Mouse (Mus musculus): Measurements from ENCODE around the gene Tmem33. TPM values are rescaled to one million over a fixed set of nuclear protein-coding genes. Genes with fewer than 3 reads are reported as not detected.

Tmem33 gene
- polyA plus RNA-seq, 1 experiment from 2014 or later, result 83.2 TPM

DNA sequence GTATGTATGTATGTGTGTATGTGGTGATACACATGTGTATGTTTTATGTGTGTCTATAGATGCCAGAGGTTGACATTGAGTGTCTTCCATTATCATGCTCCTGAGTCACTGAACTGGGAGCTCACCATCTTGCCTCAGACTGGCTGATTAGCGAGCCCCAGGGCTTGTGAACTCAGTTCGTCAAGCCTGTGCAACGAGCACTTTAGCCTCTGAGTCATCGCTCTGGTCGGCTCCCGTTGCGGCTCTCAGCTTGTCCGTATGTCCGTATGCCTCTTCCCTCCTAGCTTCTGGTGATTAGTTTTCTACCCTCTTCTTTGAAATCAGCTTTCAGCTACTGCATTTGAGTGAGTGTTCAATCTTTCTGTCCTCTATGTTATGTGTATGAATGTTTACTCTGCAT, 19.0 kb downstream of the Tmem33 start:
- H3K4me1 ChIP-seq (ENCODE audit: control insufficient read depth, insufficient read depth, low read length), result no peaks in the 10 kb centered on the region
- H3K4me2 ChIP-seq (ENCODE audit: low read length), result no peak overlapping the region
- H3K4me3 ChIP-seq (ENCODE audit: low read depth, low read length), result no peak overlapping the region
- H3K36me3 ChIP-seq (ENCODE audit: control insufficient read depth, insufficient read depth, low read length), result peaks cover 20% of the 10 kb centered on the region
- no peak overlapping the region for H3K27ac ChIP-seq (ENCODE audit: low read depth, low read length)
- no peaks in the 10 kb centered on the region for H3K9me3 ChIP-seq (replicated peaks; ENCODE audit: control insufficient read depth, low read length)
- H3K27me3 ChIP-seq (replicated peaks; ENCODE audit: control insufficient read depth, insufficient read depth, low read length), result no peaks in the 10 kb centered on the region
- 97% methylated on average over 9 of the region's 9 CpGs for WGBS
- no peak overlapping the region for H3K9ac ChIP-seq (ENCODE audit: low read length)
- ATAC-seq (no peak), DNase-seq (ENCODE audit: low spot score) (no peak)

DNA sequence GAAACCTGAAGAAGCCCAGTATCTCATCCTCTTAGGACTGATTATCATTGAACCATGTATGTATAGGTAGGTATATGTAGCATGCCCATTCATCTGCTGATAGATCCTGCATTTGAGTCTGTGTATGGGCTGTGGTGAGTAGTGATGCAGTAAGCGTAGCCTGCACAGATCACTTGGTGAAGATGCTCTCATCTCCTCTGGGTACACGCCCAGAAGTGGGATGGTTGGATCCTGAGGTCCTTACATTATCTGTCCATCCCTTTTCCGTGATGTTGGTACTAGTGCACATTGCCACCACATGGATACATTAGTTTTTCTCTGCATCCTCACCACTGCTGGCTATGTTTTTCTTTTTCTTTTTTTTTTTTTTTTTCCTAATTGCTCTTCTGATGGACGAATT, 19.5 kb downstream of the Tmem33 start:
- ATAC-seq (no peak), DNase-seq (ENCODE audit: low spot score) (no peak)
- no peak overlapping the region for H3K4me2 ChIP-seq (ENCODE audit: low read length)
- no peaks in the 10 kb centered on the region for H3K9me3 ChIP-seq (replicated peaks; ENCODE audit: control insufficient read depth, low read length)
- 94% methylated on average over 4 of the region's 4 CpGs for WGBS
- H3K27me3 ChIP-seq (replicated peaks; ENCODE audit: control insufficient read depth, insufficient read depth, low read length), result no peaks in the 10 kb centered on the region
- H3K27ac ChIP-seq (ENCODE audit: low read depth, low read length), result no peak overlapping the region
- H3K4me3 ChIP-seq (ENCODE audit: low read depth, low read length), result no peak overlapping the region
- no peak overlapping the region for H3K9ac ChIP-seq (ENCODE audit: low read length)
- H3K4me1 ChIP-seq (ENCODE audit: control insufficient read depth, insufficient read depth, low read length), result no peaks in the 10 kb centered on the region
- H3K36me3 ChIP-seq (ENCODE audit: control insufficient read depth, insufficient read depth, low read length), result peaks cover 25% of the 10 kb centered on the region

DNA sequence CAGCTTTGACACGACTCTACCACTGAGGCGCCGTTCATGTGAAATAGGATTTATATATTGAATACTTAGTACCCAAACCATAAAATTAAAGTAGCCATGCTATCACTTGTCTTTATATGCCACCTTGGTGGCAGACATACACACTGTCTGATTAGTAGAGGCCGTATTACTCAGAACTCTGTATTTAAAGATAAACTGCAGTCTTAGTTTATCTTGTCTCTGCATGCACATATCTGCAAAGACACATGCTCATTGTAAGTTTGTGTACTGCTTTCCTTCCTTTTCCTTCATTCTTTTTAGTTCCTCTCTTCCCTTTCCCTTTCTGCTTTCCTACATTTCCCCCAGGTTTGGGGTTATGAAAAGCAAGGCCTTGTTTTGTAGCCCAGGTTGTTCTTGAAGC, 20.0 kb downstream of the Tmem33 start:
- H3K27me3 ChIP-seq (replicated peaks; ENCODE audit: control insufficient read depth, insufficient read depth, low read length), result no peaks in the 10 kb centered on the region
- ATAC-seq (no peak), DNase-seq (ENCODE audit: low spot score) (no peak)
- H3K36me3 ChIP-seq (ENCODE audit: control insufficient read depth, insufficient read depth, low read length), result peaks cover 30% of the 10 kb centered on the region
- WGBS, result 96% methylated on average over 4 of the region's 4 CpGs
- H3K9ac ChIP-seq (ENCODE audit: low read length), result no peak overlapping the region
- H3K4me2 ChIP-seq (ENCODE audit: low read length), result no peak overlapping the region
- no peak overlapping the region for H3K27ac ChIP-seq (ENCODE audit: low read depth, low read length)
- H3K4me3 ChIP-seq (ENCODE audit: low read depth, low read length), result no peak overlapping the region
- no peaks in the 10 kb centered on the region for H3K4me1 ChIP-seq (ENCODE audit: control insufficient read depth, insufficient read depth, low read length)
- no peaks in the 10 kb centered on the region for H3K9me3 ChIP-seq (replicated peaks; ENCODE audit: control insufficient read depth, low read length)

DNA sequence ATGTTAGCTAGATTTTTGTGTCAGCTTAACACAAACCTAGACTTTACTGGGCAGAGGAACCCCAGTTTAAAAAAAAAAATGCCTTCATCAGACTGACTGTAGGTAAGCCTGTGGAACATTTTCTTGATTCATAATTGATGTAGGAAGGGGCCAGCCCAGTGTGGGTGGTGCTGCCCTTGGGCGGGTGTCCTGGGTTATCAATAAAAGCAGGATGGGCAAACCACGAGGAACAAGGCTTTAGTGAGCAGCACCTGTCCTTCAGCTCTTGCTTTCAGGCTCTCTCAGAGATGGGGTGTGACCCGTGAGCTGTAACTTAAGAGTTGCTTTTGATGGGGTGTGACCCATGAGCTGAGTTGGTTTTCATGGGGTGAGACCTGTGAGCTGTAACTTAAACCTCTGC, 34.7 kb downstream of the Tmem33 start:
- H3K4me3 ChIP-seq (ENCODE audit: low read depth, low read length), result no peak overlapping the region
- ATAC-seq, result no peak
- H3K9me3 ChIP-seq (replicated peaks; ENCODE audit: control insufficient read depth, low read length), result no peaks in the 10 kb centered on the region
- H3K27me3 ChIP-seq (replicated peaks; ENCODE audit: control insufficient read depth, insufficient read depth, low read length), result no peaks in the 10 kb centered on the region
- 78% methylated on average over 3 of the region's 3 CpGs for WGBS
- H3K4me1 ChIP-seq (ENCODE audit: control insufficient read depth, insufficient read depth, low read length), result no peaks in the 10 kb centered on the region
- H3K9ac ChIP-seq (ENCODE audit: low read length), result no peak overlapping the region
- DNase-seq (ENCODE audit: low spot score), result no peak
- no peak overlapping the region for H3K27ac ChIP-seq (ENCODE audit: low read depth, low read length)
- peaks cover 13% of the 10 kb centered on the region for H3K36me3 ChIP-seq (ENCODE audit: control insufficient read depth, insufficient read depth, low read length)
- H3K4me2 ChIP-seq (ENCODE audit: low read length), result no peak overlapping the region

DNA sequence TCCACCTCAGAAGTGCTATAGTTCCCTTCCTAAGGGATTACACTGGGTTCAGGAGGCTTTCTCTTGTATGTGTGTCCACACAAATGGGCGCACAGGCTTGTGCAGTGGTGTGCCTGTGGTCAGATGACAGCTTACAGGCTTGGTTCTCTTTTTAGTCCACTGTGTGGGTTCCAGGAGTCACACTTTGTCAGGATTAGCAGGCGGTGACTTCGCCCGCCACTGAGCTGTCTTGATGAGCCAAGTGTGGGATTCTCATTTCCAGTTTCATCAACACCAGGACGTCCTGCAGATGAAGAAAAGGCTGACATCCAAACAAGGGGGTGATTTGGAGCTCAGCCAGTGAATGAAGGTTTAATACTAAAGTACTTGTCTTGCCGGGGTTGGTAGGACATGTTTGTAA, 35.3 kb downstream of the Tmem33 start:
- no peak overlapping the region for H3K4me2 ChIP-seq (ENCODE audit: low read length)
- 80% methylated on average over 6 of the region's 6 CpGs for WGBS
- ATAC-seq, result no peak
- H3K9me3 ChIP-seq (replicated peaks; ENCODE audit: control insufficient read depth, low read length), result no peaks in the 10 kb centered on the region
- no peak overlapping the region for H3K4me3 ChIP-seq (ENCODE audit: low read depth, low read length)
- no peak for DNase-seq (ENCODE audit: low spot score)
- no peak overlapping the region for H3K9ac ChIP-seq (ENCODE audit: low read length)
- H3K27ac ChIP-seq (ENCODE audit: low read depth, low read length), result no peak overlapping the region
- no peaks in the 10 kb centered on the region for H3K27me3 ChIP-seq (replicated peaks; ENCODE audit: control insufficient read depth, insufficient read depth, low read length)
- no peaks in the 10 kb centered on the region for H3K4me1 ChIP-seq (ENCODE audit: control insufficient read depth, insufficient read depth, low read length)
- peaks cover 11% of the 10 kb centered on the region for H3K36me3 ChIP-seq (ENCODE audit: control insufficient read depth, insufficient read depth, low read length)

DNA sequence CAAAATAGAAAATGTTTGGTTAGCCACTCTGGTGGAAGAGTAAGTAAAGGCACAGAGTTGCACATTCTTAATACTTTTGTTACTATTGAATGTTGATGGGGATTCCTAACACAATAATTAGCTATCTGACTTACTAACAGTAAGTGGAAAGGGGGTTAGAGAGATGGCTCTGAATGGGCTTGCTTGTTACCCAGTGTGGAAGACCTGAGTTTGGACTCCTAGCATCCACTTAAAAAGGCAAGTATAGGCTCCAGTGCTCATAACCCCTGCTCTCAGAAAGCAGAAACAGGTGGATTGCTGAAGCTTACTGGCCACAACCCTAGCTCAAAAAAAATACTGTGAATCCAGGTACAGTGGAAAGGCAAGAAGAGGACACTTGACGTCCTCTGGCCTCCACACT, 35.8 kb downstream of the Tmem33 start:
- no peak for DNase-seq (ENCODE audit: low spot score)
- no peaks in the 10 kb centered on the region for H3K9me3 ChIP-seq (replicated peaks; ENCODE audit: control insufficient read depth, low read length)
- H3K4me3 ChIP-seq (ENCODE audit: low read depth, low read length), result no peak overlapping the region
- no peak overlapping the region for H3K4me2 ChIP-seq (ENCODE audit: low read length)
- H3K9ac ChIP-seq (ENCODE audit: low read length), result no peak overlapping the region
- H3K27me3 ChIP-seq (replicated peaks; ENCODE audit: control insufficient read depth, insufficient read depth, low read length), result no peaks in the 10 kb centered on the region
- 90% methylated on average over 1 of the region's 1 CpGs for WGBS
- no peaks in the 10 kb centered on the region for H3K4me1 ChIP-seq (ENCODE audit: control insufficient read depth, insufficient read depth, low read length)
- no peak for ATAC-seq
- peaks cover 11% of the 10 kb centered on the region for H3K36me3 ChIP-seq (ENCODE audit: control insufficient read depth, insufficient read depth, low read length)
- no peak overlapping the region for H3K27ac ChIP-seq (ENCODE audit: low read depth, low read length)

DNA sequence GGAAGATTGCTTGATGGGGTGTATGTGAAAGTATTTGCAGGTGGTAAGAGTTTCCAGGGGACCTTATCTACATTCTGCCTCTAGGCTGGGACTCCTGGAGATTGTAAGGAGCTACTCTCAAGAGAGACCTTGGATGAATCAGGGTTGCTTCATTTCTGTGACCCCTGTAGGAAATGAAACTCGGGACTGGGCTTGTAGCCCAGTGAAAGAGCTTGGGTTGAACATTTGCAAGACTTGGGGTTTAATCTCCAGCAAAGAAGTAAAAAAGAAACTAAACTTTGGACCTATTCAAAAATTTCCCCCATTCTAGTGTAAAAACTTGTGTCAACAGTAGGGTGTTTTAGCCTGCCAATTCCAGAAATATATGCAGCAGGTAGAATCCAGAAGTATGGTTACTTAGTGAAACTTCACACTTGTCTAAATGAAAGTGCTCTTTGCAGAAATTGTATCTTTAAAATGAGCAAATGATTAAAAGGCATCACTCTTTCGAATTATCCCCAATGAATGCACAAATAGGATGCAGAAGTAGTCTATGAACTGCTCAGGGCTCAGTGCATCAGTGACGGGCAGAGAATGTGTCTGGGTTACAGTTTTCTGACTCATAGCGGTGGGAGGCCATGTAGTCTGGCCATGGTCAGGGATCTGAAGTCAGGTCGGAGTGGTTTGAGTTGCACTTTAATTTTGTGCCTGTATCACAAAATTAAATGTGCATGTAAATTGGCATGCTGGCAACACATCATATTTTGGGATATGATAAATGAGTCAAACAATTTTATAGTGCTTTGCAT, 36.9 kb downstream of the Tmem33 start:
- Histone ChIP-seq H3K4me3 (ENCODE audit: low read depth, low read length) (no peak overlapping the region), H3K4me2 (ENCODE audit: low read length) (no peak overlapping the region), H3K4me1 (ENCODE audit: control insufficient read depth, insufficient read depth, low read length) (no peaks in the 10 kb centered on the region), H3K9me3 (replicated peaks; ENCODE audit: control insufficient read depth, low read length) (no peaks in the 10 kb centered on the region), H3K9ac (ENCODE audit: low read length) (no peak overlapping the region), H3K27ac (ENCODE audit: low read depth, low read length) (no peak overlapping the region), H3K27me3 (replicated peaks; ENCODE audit: control insufficient read depth, insufficient read depth, low read length) (no peaks in the 10 kb centered on the region), H3K36me3 (ENCODE audit: control insufficient read depth, insufficient read depth, low read length) (peaks cover 10% of the 10 kb centered on the region)
- ATAC-seq, result no peak
- 94% methylated on average over 5 of the region's 5 CpGs for WGBS
- DNase-seq (ENCODE audit: low spot score), result no peak

DNA sequence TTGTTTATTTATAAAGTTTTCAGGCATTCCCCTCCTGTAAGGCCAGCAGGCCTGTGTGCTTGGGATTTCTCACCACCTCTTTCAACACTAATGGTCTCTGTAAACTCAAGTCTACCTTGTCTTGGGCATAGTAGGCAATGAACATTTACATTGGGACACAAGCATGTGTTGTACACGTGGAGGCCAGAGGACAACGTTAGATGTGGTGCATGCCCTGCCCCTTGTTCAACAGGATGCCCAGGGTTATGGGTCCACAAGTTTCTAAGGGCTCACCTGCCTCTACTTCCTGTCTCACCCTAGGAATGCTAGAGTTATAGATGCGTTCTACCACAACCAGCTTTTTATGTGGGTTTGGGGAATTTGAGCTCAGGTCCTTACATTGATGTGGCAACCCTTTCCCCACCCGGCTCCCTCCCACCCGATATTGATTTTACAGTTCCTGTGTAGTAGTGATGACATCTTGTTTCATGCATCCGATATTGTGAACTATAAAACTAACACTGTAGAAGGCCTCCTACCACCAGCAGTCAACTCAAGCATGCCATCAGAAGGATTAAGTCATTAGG, 39.6 kb downstream of the Tmem33 start:
- H3K27me3 ChIP-seq (replicated peaks; ENCODE audit: control insufficient read depth, insufficient read depth, low read length), result no peaks in the 10 kb centered on the region
- 94% methylated on average over 6 of the region's 6 CpGs for WGBS

DNA sequence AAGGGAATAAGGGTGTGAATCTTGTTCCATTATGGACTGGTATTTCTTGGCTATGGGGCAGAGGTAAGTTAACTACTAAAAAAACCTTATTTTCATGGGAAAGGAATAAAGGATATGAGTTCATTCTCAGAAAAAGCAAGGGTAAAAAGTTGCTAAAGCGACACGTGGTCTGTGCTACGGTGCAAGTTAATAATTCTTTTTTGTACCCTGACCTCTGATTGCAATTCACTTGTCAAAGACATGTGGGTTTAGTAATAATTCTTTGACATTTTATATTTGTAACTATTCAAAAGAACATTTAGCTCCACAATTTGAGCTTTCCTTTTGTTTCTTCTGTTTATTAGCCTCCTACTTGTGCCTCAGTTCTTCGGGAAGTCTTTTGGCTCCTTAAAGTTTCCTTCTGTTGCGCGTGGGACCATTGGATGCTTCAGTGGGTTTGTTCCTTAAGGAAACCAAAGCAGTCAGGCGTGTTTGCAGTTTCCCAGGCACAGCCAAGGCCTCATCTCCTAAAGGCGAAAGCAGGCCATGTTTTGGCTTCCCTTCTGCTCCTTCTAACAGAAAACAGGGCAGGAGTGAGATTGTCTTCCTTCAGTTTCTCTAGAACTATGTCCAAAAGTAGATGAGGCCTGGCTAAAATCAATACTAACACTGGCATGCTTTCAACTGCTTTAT, 40.7 kb downstream of the Tmem33 start:
- no peak overlapping the region for H3K4me3 ChIP-seq (ENCODE audit: low read depth, low read length)
- no peak overlapping the region for H3K9ac ChIP-seq (ENCODE audit: low read length)
- 95% methylated on average over 8 of the region's 8 CpGs for WGBS
- H3K36me3 ChIP-seq (ENCODE audit: control insufficient read depth, insufficient read depth, low read length), result no peaks in the 10 kb centered on the region
- no peaks in the 10 kb centered on the region for H3K27me3 ChIP-seq (replicated peaks; ENCODE audit: control insufficient read depth, insufficient read depth, low read length)
- ATAC-seq, result no peak
- no peak overlapping the region for H3K4me2 ChIP-seq (ENCODE audit: low read length)
- no peak overlapping the region for H3K27ac ChIP-seq (ENCODE audit: low read depth, low read length)
- H3K9me3 ChIP-seq (replicated peaks; ENCODE audit: control insufficient read depth, low read length), result no peaks in the 10 kb centered on the region
- DNase-seq (ENCODE audit: low spot score), result no peak
- H3K4me1 ChIP-seq (ENCODE audit: control insufficient read depth, insufficient read depth, low read length), result no peaks in the 10 kb centered on the region

More for the DNA sequence above, 39.6 kb downstream of the Tmem33 start:
- Histone ChIP-seq H3K4me2 (ENCODE audit: low read length) (no peak overlapping the region), H3K4me3 (ENCODE audit: low read depth, low read length) (no peak overlapping the region), H3K9ac (ENCODE audit: low read length) (no peak overlapping the region), H3K36me3 (ENCODE audit: control insufficient read depth, insufficient read depth, low read length) (no peaks in the 10 kb centered on the region), H3K4me1 (ENCODE audit: control insufficient read depth, insufficient read depth, low read length) (no peaks in the 10 kb centered on the region), H3K27ac (ENCODE audit: low read depth, low read length) (no peak overlapping the region), H3K9me3 (replicated peaks; ENCODE audit: control insufficient read depth, low read length) (no peaks in the 10 kb centered on the region)
- ATAC-seq, result no peak
- DNase-seq (ENCODE audit: low spot score), result no peak

All from forebrain, embryonic 14.5 days (tissue).